Mouse (Mus musculus) adrenal gland, postnatal 4 days (tissue): Measurements from ENCODE around the gene Mocs1. TPM values are rescaled to one million over a fixed set of nuclear protein-coding genes. Genes with fewer than 3 reads are reported as not detected.

Experiments used
- DNase-seq, 2 experiments: peaks; one replicate each; pipeline ENCODE4 v3.0.0; 2021 to 2022; ENCODE audit warnings: low spot score in 2 of 2, mixed read lengths in 2 of 2
- total RNA-seq, 2 experiments: library from RNA; stranded (reverse); gene quantifications; 2 replicates each; pipeline ENCODE4 v1.2.3; 2021

The Mocs1 gene
- total RNA-seq, 2 experiments from 2014 or later = 49.9 to 58.4 TPM

GRCm38 (mm10) chr17:49477370-49477769 lies 49.2 kb downstream of the Mocs1 start:
- no peak for DNase-seq

GRCm38 (mm10) chr17:49481876-49482275 lies 53.7 kb downstream of the Mocs1 start:
- DNase-seq = no peak

- DNase-seq = no peak
Measured at GRCm38 (mm10) chr17:49484435-49484834, 56.3 kb downstream of the Mocs1 start.

GRCm38 (mm10) chr17:49489098-49489497 lies 60.9 kb downstream of the Mocs1 start:
- no peak for DNase-seq

- no peak for DNase-seq
Measured at GRCm38 (mm10) chr17:49493276-49493675, 65.1 kb downstream of the Mocs1 start.

- DNase-seq = no peak
Measured at GRCm38 (mm10) chr17:49498169-49498568, 70.0 kb downstream of the Mocs1 start.

- DNase-seq = no peak
Measured at GRCm38 (mm10) chr17:49499635-49500034, 71.5 kb downstream of the Mocs1 start.

- DNase-seq = peak; percentile 11 to 33
Measured at GRCm38 (mm10) chr17:49500234-49500633, 72.1 kb downstream of the Mocs1 start.

GRCm38 (mm10) chr17:49503246-49503900 lies 75.2 kb downstream of the Mocs1 start:
- DNase-seq = no peak

Other genes starting within 250 kb of the Mocs1 start
- gene Daam2, start 136.0 kb downstream of the Mocs1 start, total RNA-seq = 10 to 100 TPM; 38.3 to 39.6 TPM
- gene Kif6, start 186.8 kb downstream of the Mocs1 start, total RNA-seq = 1 to 10 TPM in 1 of 2 experiments, under 1 TPM in 1; 0.79 to 2.0 TPM